Mouse (Mus musculus) right cerebral cortex, postnatal 14 days (tissue): Measurements from ENCODE around the gene Mmrn2.
"Not testable (repeated sequence)": the region's sequence is repeated elsewhere in the genome, so short reads cannot be mapped to it uniquely, and the experiment has no call there.

Source experiments
- DNase-seq: peaks from one replicate; pipeline ENCODE4 v3.0.0; 2022

Gene Mmrn2

GRCm38 (mm10) chr14:34410716-34411115 lies 35.5 kb downstream of the Mmrn2 start:
- DNase-seq: no peak

GRCm38 (mm10) chr14:34412164-34412896 lies 37.1 kb downstream of the Mmrn2 start:
- DNase-seq: no peak

- DNase-seq: not testable (repeated sequence)
Measured at GRCm38 (mm10) chr14:34416946-34417345, 41.7 kb downstream of the Mmrn2 start.

GRCm38 (mm10) chr14:34417501-34417900 lies 42.2 kb downstream of the Mmrn2 start:
- DNase-seq: no peak

GRCm38 (mm10) chr14:34421078-34421477 lies 45.8 kb downstream of the Mmrn2 start:
- DNase-seq: no peak

DNA sequence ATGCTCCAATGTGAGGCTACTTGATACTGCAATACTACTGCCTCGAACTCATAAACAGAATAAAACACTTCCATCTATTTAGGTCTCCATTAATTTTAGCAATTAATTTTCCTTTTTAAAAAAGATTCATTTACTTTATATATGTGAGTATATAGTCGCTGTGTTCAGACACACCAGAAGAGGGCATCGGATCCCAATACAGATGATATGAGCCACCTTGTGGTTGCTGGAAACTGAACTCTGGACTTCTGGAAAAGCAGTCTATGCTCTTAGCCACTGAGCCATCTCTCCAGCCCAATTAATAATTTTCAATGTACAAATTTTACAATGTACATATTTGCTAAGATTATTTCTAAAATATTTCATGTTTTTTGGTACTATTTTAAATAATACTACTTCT lies 53.0 kb downstream of the Mmrn2 start:
- DNase-seq: no peak

- no peak for DNase-seq
Measured at GRCm38 (mm10) chr14:34429069-34429468, 53.8 kb downstream of the Mmrn2 start.

- DNase-seq: no peak
Measured at GRCm38 (mm10) chr14:34440526-34441066, 65.3 kb downstream of the Mmrn2 start.

DNA sequence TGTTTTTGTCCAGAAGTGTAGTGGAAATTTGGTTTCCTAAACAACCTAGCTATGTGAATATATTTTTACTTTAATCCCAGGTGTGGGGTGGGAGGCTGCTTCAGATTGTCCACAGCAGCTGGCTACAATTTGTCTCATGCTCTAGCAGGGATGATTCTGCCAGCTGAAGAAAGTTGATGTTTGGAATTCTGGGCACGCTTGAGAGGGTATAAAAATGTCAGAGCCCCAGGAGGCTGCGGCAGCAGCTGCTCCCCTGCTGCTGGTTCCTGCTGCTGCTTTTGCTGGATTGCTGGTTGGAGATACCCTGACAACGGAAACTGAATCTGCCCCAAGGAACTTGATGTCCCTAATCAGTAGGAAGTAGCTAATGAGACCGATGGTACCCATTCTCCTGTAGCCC lies 67.3 kb downstream of the Mmrn2 start:
- DNase-seq: no peak

DNA sequence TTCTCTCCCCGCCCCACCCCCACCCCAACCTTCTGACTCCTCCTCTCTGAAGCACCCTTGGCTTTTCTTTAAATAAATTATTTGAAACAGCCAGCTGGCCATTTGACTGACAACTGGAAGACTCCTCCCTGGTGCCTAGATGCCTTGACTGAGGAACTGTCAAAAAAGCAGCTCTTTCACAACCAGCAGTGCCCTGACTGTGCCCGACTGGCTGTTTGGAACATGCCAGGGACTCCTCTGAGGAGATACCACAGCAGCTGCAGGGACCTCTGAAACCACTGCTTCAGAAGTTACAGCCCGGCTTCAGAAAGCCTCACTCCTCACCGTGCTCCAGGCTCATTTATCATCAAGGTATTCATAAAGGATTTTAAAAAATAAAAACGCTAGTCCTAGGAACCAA lies 69.1 kb downstream of the Mmrn2 start:
- no peak for DNase-seq

DNA sequence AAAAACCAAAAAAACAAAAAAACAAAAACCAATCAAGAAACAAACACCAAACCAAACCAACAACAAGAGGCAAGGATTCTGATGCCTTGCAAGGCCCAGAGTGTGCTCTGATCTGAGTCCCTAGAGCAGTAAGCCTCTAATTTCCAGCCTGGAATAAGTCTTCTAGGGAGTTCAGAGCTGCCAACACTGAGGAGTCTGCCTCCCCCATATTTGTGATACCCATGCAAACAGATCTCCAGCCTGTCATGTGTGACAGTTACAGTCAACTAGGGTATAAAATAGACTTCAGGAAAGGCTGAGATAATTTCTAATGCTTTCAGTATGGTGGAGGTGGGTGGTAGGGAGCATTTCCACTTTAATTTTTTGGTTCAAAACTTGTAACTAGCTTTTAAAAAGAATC lies 69.7 kb downstream of the Mmrn2 start:
- no peak for DNase-seq

- no peak for DNase-seq
Measured at GRCm38 (mm10) chr14:34445348-34445747, 70.1 kb downstream of the Mmrn2 start.

DNA sequence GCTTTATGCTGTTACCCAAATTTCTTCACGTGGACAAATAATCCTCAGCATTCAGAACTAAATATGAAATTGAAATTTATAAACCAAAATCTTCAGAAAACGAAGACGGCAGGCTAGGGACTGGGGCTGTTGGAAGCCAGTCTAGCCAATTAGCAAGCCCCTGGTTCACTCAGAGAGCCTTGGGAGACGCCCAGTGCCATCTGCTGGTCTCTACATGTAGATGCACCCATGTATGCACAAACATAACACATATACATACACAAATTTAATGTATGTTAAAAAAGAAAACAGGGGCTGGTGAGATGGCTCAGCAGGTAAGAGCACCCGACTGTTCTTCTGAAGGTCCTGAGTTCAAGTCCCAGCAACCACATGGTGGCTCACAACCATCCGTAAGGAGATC lies 71.4 kb downstream of the Mmrn2 start:
- no peak for DNase-seq

DNA sequence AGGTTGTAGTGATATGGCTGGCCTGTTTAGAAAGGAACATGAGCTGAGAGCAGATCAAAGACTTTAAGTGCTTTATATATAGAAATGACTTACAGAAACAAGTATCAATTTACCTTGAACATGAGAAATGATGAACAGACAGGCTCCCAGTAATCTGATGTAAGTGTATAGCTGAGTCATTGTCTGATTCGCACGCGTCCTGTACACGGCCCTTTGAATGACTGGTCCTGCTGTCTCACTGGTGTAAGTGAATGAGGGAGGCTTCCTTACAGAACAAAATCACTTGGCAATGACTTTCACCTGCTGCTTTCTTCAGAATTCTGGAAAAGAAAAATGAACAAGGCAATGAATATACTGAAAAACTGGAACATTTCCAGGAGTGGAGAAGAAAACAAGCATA lies 72.4 kb downstream of the Mmrn2 start:
- DNase-seq: no peak

- no peak for DNase-seq
Measured at GRCm38 (mm10) chr14:34448398-34448797, 73.1 kb downstream of the Mmrn2 start.

DNA sequence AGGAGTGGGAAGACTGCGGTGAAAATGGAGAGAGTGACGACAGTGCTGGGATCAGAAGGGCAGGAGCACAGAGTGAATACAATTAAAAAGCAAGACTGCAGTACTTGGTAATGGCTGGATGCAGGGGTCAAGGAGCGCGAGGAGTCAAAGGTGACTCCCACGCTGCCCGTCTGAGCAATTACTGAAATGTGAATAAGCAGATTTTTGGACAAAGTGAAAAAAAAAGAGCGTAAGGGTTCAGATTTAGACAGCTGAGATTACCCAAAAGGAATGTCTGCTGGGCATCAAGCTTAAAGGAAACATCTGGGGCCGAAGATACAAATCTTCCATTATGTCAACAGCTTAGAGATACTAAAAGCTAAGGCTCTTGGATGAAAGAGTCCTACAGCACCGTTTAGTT lies 74.5 kb downstream of the Mmrn2 start:
- DNase-seq: no peak

DNA sequence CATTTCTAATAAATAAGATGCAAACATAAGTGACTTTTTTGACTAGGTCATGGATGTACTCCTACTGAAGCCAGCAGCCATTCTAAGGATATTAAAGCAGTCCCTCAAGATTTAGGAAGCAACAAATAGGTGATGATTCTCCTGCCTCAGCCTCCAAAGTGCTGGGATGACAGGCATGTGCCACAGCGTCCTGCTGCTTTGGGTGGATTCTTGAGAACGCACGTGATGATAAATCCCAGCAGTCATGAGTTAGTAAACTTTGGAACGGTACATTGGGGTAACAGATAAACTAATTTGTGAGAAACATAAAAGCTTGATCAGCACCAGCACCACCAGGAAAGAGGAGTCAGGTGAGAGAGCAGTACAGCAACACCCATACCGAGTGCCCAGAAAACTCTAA lies 75.2 kb downstream of the Mmrn2 start:
- DNase-seq: no peak

DNA sequence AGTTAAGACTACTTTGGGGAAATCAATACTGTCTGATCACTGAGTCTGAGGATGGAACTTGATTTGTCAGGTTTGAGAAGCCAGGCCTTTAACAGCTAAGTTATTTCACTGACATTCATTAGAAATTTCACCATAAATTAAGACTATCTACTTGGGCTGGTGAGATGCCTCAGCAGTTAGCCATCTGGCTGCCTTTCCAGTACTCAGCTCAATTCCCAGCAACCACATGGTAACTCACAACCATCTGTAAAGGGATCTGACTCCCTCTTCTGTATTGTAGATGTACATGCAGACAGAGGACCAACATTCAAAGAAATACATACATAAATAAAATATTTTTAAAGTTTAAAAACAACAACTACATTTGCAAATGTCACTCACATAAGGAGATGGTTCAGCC lies 76.6 kb downstream of the Mmrn2 start:
- no peak for DNase-seq

DNA sequence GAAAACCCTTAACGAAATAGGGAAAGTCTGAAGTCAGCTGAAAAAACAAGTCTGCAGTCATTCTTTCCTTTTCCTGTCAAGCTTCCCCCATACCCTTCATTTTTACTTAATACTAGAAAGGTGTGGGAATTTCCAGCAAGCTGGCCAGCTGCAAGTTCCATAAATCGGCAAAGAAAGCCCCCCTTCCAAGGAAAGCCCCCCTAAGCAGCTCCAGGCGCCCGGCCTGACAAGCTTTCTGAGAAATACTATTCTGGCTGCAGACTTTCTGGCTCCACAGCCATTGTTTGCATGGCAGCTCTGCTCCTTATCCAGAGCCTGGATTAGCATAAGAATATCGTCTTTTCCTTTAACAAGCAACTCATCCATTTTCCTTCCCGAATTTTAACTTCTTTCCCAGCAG lies 78.4 kb downstream of the Mmrn2 start:
- no peak for DNase-seq
